Mouse (Mus musculus) G1E (cell line): ENCODE measurements around the gene Gtf2ird1. TPM values are rescaled to one million over a fixed set of nuclear protein-coding genes. Genes with fewer than 3 reads are reported as not detected.

ENCODE experiments used
- ATAC-seq: 2 replicates; pipeline ENCODE4 v1.8.0; 2016; ENCODE audit warnings: mild to moderate bottlenecking; ENCODE audit not compliant: insufficient number of reproducible peaks, poor library complexity, low FRiP score, severe bottlenecking; ENCODE audit errors: extremely low read depth
- DNase-seq: peaks from one replicate; pipeline ENCODE4 v3.0.0; 2012; ENCODE audit warnings: low spot score
- H3K27me3 ChIP-seq: 2 replicates; pipeline ENCODE4 v1.6.1; 2012; ENCODE audit warnings: mild to moderate bottlenecking, low read length, inconsistent platforms; ENCODE audit not compliant: insufficient read depth
- H3K36me3 ChIP-seq: replicated peaks from 2 replicates; pipeline ENCODE3; 2012; ENCODE audit warnings: mild to moderate bottlenecking, inconsistent platforms
- H3K4me1 ChIP-seq: 2 replicates; pipeline ENCODE4 v1.6.1; 2012; ENCODE audit warnings: low read depth, low read length, inconsistent platforms, mixed read lengths; ENCODE audit not compliant: insufficient read depth
- H3K4me3 ChIP-seq: 2 replicates; pipeline ENCODE4 v1.5.1; 2012; ENCODE audit warnings: low read depth, mild to moderate bottlenecking, inconsistent platforms, low read length, moderate library complexity, mixed read lengths
- H3K9me3 ChIP-seq: replicated peaks from 2 replicates; pipeline ENCODE4 v1.6.1; 2012; ENCODE audit warnings: inconsistent platforms
- CTCF ChIP-seq: IDR thresholded peaks from 2 replicates; pipeline ENCODE4 v1.5.1; 2012; ENCODE audit warnings: low read depth, low read length, inconsistent platforms, mixed read lengths
- GATA1 ChIP-seq: IDR thresholded peaks from 2 replicates; pipeline ENCODE4 v1.6.1; 2012; ENCODE audit warnings: borderline replicate concordance, low read length, inconsistent platforms, mixed read lengths
- GATA2 ChIP-seq: IDR thresholded peaks from 2 replicates; pipeline ENCODE4 v1.6.1; 2012; ENCODE audit warnings: low read depth, low read length, inconsistent platforms, borderline replicate concordance
- POLR2AphosphoS5 ChIP-seq: IDR thresholded peaks from 2 replicates; pipeline ENCODE4 v1.6.1; 2012; ENCODE audit warnings: low read depth, low read length, inconsistent platforms; ENCODE audit not compliant: insufficient replicate concordance
- TAL1 ChIP-seq: conservative IDR thresholded peaks from 2 replicates; pipeline ENCODE4 v1.6.1; 2012; ENCODE audit warnings: low read depth, low read length, inconsistent platforms, mixed read lengths
- polyA plus RNA-seq: library from polyadenylated mRNA; stranded (reverse); fragments of >175 nt; gene quantifications from 2 replicates; pipeline ENCODE4 v1.2.3, GENCODE M21; 2012
- total RNA-seq, 2 experiments: library from RNA; stranded (forward) in 1 of 2; stranded (reverse) in 1 of 2; fragments of 200-1000 nt in 1 of 2; fragments of >200 nt in 1 of 2; fragmentation: Nextera tagmentation in 1 of 2; gene quantifications; 2 replicates each; pipeline ENCODE4 v1.2.3; 2014 to 2017

Gene Gtf2ird1
- total and polyA plus RNA-seq, 3 experiments = 1.5 to 2.2 TPM; not detected in 1

- no peak overlapping the region for H3K4me3 ChIP-seq
- H3K4me1 ChIP-seq = no peaks in the 10 kb centered on the region
- no peak for TF ChIP-seq POLR2AphosphoS5
- no peak for TF ChIP-seq GATA2
- no peak for TF ChIP-seq CTCF
- no peak for TF ChIP-seq GATA1
- no peak for TF ChIP-seq TAL1
- DNase-seq (no peak), ATAC-seq (no peak)
- peaks cover 11% of the 10 kb centered on the region; the same call in 1 of the 2 replicates for H3K27me3 ChIP-seq
- no peaks in the 10 kb centered on the region for H3K36me3 ChIP-seq
- no peaks in the 10 kb centered on the region for H3K9me3 ChIP-seq
These were observed 10.6 kb upstream of the Gtf2ird1 start for GRCm38 (mm10) chr5:134467030-134467549.

- no peak for DNase-seq
- Histone ChIP-seq H3K27me3 (peaks cover 11% of the 10 kb centered on the region; the same call in 1 of the 2 replicates), H3K36me3 (no peaks in the 10 kb centered on the region), H3K9me3 (no peaks in the 10 kb centered on the region), H3K4me1 (no peaks in the 10 kb centered on the region), H3K4me3 (no peak overlapping the region)
- ATAC-seq = no peak
- TF ChIP-seq GATA1 (no peak), GATA2 (no peak), TAL1 (no peak), CTCF (no peak), POLR2AphosphoS5 (no peak)
These were observed 9.9 kb upstream of the Gtf2ird1 start for GRCm38 (mm10) chr5:134466296-134467029.

GRCm38 (mm10) chr5:134465197-134465596 is 8.7 kb upstream of the Gtf2ird1 start:
- DNase-seq = no peak
- no peaks in the 10 kb centered on the region for H3K9me3 ChIP-seq
- H3K36me3 ChIP-seq = no peaks in the 10 kb centered on the region
- peaks cover 11% of the 10 kb centered on the region; the same call in 1 of the 2 replicates for H3K27me3 ChIP-seq
- TF ChIP-seq GATA1 = no peak
- TF ChIP-seq POLR2AphosphoS5 = no peak
- no peak for TF ChIP-seq GATA2
- TF ChIP-seq CTCF = no peak
- no peak for TF ChIP-seq TAL1
- no peaks in the 10 kb centered on the region for H3K4me1 ChIP-seq
- no peak overlapping the region for H3K4me3 ChIP-seq
- ATAC-seq = no peak

GRCm38 (mm10) chr5:134464225-134464624 is 7.7 kb upstream of the Gtf2ird1 start:
- TF ChIP-seq GATA2 (no peak), CTCF (no peak), GATA1 (no peak), TAL1 (no peak), POLR2AphosphoS5 (no peak)
- DNase-seq = no peak
- no peaks in the 10 kb centered on the region for H3K4me1 ChIP-seq

GRCm38 (mm10) chr5:134462731-134463130 is 6.2 kb upstream of the Gtf2ird1 start:
- Histone ChIP-seq H3K36me3 (no peaks in the 10 kb centered on the region), H3K4me1 (no peaks in the 10 kb centered on the region), H3K9me3 (no peaks in the 10 kb centered on the region), H3K27me3 (peaks cover 7% of the 10 kb centered on the region; the same call in 1 of the 2 replicates), H3K4me3 (no peak overlapping the region)
- no peak for DNase-seq
- ATAC-seq = no peak
- TF ChIP-seq GATA2 = no peak
- TF ChIP-seq POLR2AphosphoS5 = no peak
- TF ChIP-seq GATA1 = no peak
- TF ChIP-seq CTCF = no peak
- no peak for TF ChIP-seq TAL1

More at GRCm38 (mm10) chr5:134464225-134464624, 7.7 kb upstream of the Gtf2ird1 start:
- H3K36me3 ChIP-seq = no peaks in the 10 kb centered on the region
- no peaks in the 10 kb centered on the region for H3K9me3 ChIP-seq
- peaks cover 11% of the 10 kb centered on the region; the same call in 1 of the 2 replicates for H3K27me3 ChIP-seq
- no peak overlapping the region for H3K4me3 ChIP-seq
- no peak for ATAC-seq

- no peaks in the 10 kb centered on the region for H3K36me3 ChIP-seq
- no peaks in the 10 kb centered on the region for H3K4me1 ChIP-seq
- H3K27me3 ChIP-seq = peaks cover 7% of the 10 kb centered on the region; the same call in 1 of the 2 replicates
- DNase-seq (no peak), ATAC-seq (no peak)
- no peak overlapping the region for H3K4me3 ChIP-seq
- TF ChIP-seq POLR2AphosphoS5 (no peak), TAL1 (no peak), GATA2 (no peak), CTCF (no peak), GATA1 (no peak)
- H3K9me3 ChIP-seq = no peaks in the 10 kb centered on the region
These were observed 5.8 kb upstream of the Gtf2ird1 start for GRCm38 (mm10) chr5:134462316-134462715.
